Mouse (Mus musculus) common myeloid progenitor, adult 5-6 weeks (primary cell): ENCODE measurements around the gene Ttc28. TPM values are rescaled to one million over a fixed set of nuclear protein-coding genes. Genes with fewer than 3 reads are reported as not detected.

Experiments
- ATAC-seq: replicated peaks from 2 replicates; pipeline ENCODE4 v1.8.0; 2016; ENCODE audit warnings: low read depth, mild to moderate bottlenecking, moderate TSS enrichment, inconsistent platforms; ENCODE audit not compliant: poor library complexity, severe bottlenecking
- total RNA-seq: library from RNA; stranded (forward); fragments of 200-1000, 187-1606 nt; gene quantifications from 2 replicates; pipeline ENCODE4 v1.2.3, GENCODE M21; 2017

Gene Ttc28
- total RNA-seq, 1 experiment from 2014 or later = 2.9 TPM

DNA sequence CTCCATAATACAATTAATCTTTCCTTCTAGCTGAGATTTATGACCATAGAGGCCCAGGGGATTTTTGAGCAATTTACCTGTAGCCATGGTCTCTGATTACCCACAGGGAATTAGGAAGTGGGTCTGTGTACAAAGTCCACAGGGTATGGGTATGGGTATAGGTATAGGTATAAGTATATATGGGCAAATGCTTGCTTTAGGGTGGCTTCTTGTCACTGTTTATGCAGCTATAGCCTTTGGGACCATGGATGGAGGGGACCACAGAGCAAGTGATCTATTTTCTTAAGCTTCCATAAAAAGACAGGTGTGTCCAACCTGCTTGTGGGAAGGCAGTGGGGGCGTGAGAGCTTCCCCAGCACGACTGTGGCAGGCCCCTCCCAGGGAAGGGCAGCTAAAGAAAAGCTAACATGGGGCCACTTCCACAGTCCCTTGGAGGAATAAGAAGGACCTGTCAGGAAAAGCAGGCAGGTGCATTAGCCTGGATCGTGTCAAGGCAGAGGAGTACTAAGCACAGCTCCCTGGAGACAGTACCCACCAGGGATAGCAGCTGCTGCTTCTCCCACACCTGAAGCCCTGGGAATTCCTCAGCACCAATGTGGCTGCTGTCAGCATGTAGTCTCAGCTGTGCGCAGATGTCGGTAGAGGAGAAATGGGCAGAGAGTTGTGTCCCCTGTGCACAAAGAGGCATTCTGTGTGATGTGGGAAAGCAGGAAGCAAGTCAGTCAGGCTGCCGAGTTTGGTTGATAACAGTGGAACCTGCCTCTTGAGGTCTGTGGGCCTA is 338.7 kb downstream of the Ttc28 start:
- ATAC-seq = no peak

- no peak for ATAC-seq
Observed at GRCm38 (mm10) chr5:111218998-111219397, 339.4 kb downstream of the Ttc28 start.

DNA sequence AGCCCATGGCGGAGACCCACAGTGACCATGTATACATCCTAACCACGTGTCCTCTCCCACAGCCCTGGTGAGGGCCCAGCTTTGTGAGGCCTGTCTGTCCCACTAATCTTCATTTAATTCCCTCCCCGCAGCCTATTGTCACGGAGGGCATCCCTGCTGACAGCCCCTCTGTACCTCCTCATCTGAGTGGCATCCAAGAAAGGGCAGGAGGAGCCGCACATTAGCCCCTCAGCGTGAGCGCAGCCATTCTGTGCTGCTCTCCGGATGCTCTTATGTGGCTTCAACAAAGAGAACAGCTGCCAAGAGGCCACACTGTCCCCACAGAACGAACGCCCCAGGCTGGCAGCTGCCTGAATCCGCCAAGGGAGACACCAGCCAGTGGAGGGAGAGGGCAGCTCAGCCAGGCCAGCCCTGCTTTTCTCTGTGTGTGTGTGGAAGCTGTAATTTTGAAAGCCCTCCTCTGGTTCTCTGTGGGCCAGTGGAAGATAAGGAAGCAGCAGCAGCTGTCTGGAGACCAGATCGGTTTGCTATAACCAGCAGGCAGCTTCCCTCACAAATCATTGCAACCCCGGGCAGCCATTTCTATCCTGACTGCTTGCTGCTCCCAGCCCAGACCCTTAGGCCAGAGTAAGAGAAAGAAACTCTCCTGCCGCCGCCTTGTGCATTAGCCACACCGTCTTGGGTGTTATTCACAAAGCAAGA is 341.2 kb downstream of the Ttc28 start:
- no peak for ATAC-seq

DNA sequence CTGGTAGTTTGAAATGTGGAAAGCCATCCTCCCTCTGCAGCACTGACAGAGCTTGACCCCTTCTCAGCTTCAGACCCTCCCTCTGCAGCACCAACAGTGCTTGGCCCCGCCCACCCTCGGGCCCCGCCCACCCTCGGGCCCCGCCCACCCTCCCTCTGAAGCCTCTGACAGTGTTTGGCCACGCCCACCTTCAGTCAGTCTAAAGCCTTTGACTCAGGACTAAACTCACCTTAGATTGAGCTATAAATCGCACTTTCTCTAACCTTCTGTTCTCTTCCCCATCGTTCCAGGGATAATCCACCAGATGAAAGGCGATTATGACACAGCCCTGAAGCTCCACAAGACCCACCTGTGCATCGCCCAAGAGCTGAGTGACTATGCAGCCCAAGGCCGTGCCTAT is 343.2 kb downstream of the Ttc28 start:
- ATAC-seq = no peak

GRCm38 (mm10) chr5:111225306-111225705 is 345.7 kb downstream of the Ttc28 start:
- no peak for ATAC-seq

- ATAC-seq = no peak
Observed at GRCm38 (mm10) chr5:111226486-111226885, 346.9 kb downstream of the Ttc28 start.

DNA sequence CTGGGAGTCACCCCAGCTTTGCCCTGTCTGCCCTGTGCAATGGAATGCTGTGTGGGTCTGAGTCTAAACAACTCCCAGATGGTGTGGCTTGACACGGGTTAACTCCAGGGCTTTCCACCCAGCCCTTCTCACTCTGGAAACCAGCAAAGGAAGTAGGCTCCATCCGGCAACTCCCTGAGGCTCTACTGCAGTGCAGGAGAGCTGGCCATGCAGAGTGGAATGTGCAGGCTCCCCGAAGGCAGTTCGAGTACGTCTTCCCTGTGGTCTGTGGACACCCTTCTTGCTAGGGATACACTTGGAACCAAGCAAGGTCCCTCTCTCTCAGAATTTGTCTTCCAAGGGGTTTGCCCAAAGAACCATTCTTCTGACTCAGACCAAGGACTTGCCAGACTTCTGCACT is 348.2 kb downstream of the Ttc28 start:
- ATAC-seq = no peak

DNA sequence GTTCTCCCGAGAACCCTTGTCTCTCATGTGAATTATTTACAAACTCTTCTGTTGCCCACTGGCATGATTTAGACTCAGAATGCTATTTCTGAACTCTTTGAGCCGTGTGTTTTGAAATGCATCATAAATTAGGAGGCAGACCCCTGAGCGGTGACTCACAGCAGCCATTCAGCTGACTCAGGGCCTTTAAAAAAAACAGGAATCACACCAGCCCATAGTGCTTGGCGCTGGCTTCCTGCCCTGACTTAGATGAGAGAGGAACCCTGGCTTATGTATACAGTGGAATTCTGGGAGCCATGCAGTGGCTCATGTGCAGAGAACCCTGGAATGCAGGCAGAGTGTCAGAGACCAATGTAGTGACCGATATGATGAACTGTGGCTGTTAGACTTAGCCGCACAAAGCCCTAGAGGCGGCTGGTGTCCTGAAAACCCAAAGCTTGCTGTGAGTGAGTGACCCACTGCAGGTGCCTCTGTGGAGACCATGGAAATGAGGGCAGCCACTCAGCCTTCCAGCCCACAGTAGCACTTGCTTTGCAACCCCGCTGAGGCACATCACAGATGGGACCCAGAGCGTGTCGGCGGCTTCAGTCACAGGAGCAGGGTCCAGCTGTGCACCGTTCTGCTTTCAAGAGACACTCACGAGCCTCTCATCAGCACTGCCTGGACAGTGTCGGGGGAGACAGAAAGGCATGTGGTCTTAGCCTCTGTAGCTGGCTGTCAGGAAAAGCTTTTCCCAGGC is 348.9 kb downstream of the Ttc28 start:
- no peak for ATAC-seq

GRCm38 (mm10) chr5:111229041-111229394 is 349.4 kb downstream of the Ttc28 start:
- ATAC-seq = no peak

DNA sequence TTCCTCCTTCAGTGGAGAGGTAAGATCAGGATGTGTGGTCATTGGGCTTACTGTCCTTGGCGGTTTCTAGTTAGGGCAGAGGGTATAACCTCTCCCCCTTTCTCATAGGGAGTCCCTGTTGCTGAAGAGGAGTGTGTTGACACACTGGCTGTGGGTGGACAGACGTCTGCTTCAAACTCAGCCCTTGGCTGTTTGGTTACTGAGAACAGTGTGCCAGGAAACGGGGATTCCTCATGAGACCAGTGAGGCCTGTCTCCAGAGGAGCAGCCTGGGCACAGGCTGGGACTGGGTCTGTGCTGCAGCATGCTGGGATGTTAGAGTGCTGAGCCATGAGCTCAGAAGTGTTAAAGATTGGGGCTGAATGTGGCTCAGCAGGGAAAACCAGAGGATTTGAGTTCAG is 350.1 kb downstream of the Ttc28 start:
- no peak for ATAC-seq

- no peak for ATAC-seq
Observed at GRCm38 (mm10) chr5:111231044-111231443, 351.4 kb downstream of the Ttc28 start.

- no peak for ATAC-seq
Observed at GRCm38 (mm10) chr5:111231769-111232168, 352.2 kb downstream of the Ttc28 start.

- ATAC-seq = no peak
Observed at GRCm38 (mm10) chr5:111233022-111233709, 353.6 kb downstream of the Ttc28 start.

GRCm38 (mm10) chr5:111235131-111235530 is 355.5 kb downstream of the Ttc28 start:
- ATAC-seq = no peak

- no peak for ATAC-seq
Observed at GRCm38 (mm10) chr5:111237176-111237636, 357.6 kb downstream of the Ttc28 start.

DNA sequence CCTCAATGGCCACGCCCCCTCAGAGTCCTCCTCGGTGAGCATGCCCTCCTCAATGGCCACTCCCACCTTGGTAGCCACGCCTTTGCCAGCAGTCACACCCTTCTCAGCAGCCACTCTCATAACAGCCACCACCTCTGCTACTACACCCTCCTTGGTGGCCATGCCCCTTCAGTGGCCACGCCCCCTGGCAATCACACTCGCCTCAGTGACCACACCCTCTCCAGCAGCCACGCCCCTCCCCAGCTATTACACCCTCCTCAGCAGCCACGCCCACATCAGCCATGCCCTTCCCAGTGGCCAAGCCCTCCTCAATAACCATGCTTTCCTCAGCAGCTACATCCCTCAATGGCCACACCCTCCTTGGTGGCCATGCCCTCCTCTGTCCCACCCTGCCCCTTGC is 359.6 kb downstream of the Ttc28 start:
- ATAC-seq = peak; percentile 88

- no peak for ATAC-seq
Observed at GRCm38 (mm10) chr5:111243447-111244040, 363.9 kb downstream of the Ttc28 start.

DNA sequence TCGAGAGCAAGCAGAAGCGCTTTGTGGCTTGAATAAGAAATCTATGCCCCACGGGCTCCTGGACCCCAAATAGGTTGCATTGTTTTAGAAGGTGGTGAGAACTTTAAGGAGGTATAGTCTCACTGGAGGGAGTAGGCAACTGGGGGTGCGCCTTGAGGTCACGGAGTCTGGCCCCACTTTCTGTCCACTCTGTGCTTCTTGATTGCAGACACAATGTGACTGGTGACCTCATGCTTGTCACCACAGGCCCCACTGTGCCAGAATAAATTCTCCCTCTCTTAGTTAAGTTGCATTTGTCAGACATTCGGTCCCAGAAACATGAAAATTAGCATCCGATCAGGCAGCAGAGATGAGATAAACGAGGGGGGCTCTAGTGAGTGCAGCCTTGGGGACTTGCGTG is 364.5 kb downstream of the Ttc28 start:
- ATAC-seq = no peak

DNA sequence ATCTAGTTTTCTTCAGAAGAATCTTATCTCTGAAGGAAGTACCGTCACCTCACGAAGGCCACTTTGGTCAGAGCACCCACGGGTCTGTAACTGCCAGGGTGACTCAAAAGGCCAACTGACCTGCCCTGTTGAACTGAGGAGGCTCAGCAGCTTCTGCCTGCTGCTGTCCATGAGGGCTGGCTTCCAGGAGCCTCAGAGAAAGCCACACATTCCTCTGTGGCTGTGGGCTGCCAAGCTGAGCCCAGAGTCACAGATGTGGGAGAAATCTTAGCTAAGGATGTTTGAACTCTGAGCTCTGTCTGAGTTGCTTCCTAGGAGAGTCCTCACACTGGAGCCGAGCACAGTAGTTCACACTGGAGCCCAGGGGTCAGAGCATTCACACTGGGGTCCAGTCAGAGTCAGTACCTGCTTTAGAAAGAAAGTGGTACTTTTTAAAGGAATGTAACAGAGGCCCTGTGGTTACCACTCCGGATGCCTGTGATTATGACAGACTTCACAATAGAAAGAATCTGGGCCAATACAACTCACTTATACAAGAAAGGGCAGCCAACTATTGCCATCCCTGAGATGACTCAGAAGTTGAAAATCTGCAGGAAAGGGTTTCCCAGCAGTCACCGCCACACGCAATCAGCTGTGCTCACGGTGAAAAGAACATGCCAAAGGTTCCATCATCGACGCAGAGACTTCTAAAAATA is 368.1 kb downstream of the Ttc28 start:
- ATAC-seq = no peak
